Mouse (Mus musculus) lung, adult 10 weeks (tissue): ENCODE results near the gene Apool. TPM values are rescaled to one million over a fixed set of nuclear protein-coding genes. Genes with fewer than 3 reads are reported as not detected.

Source experiments
- polyA plus RNA-seq: library from polyadenylated mRNA; stranded (reverse); fragments of 350-450 nt; fragmentation: Illumina TruSeq; extraction: RNeasy Lipid Tissue Mini Kit (QIAGEN cat#74804); gene quantifications from one replicate; pipeline ENCODE4 v1.2.3, GENCODE M21; 2014; ENCODE audit warnings: low read depth, low replicate concordance; ENCODE audit not compliant: insufficient read depth

Gene Apool
- polyA plus RNA-seq, result 17.5 TPM

GRCm38 (mm10) chrX:112310804-112311530, at the start of gene Apool:
TSS of gene Apool (plus strand) at chrX:112311334.

DNA sequence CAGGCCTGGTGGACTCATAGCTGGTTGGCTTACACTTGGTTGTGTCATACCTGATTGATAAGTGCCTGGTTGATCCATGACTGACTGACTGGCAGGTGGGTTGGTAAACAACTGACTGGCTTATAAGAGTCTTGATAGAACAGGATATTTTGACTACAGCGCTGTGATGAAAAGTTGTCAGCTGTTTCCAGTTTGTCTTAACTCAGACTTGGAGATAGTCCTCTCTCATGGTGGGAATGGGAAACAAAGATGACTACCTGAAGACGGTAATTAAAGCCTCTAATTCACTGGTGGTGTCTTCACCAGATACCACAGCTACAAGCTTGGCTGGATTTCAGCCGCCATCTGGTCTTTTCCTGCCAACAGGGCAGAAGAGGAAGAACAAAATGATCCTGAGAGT, 95.5 kb downstream of the Apool start, which contains the start of gene Satl1:
TSS of gene Satl1 (minus strand) at position 101 of the 400 bp plus-strand sequence.

Other genes starting within 250 kb of the Apool start
- not detected for gene 4933403O08Rik, start 72.3 kb upstream of the Apool start, polyA plus RNA-seq
- gene Satl1, start 95.4 kb downstream of the Apool start, polyA plus RNA-seq, result not detected
- gene 2010106E10Rik, start 183.9 kb downstream of the Apool start, polyA plus RNA-seq, result not detected